Mouse (Mus musculus) neural tube, embryonic 11.5 days (tissue): ENCODE measurements around the gene Zfp692. TPM values are rescaled to one million over a fixed set of nuclear protein-coding genes. Genes with fewer than 3 reads are reported as not detected.
"Not testable (repeated sequence)": the region's sequence is repeated elsewhere in the genome, so short reads cannot be mapped to it uniquely, and the experiment has no call there.

Source experiments
- ATAC-seq: fragments of 200-750 bp; cut with Nextera tagmentation; 2 replicates; pipeline ENCODE4 v1.8.0; 2017; ENCODE audit warnings: moderate number of reproducible peaks, mild to moderate bottlenecking, moderate TSS enrichment, moderate library complexity; ENCODE audit not compliant: insufficient read depth, low FRiP score, low TSS enrichment
- DNase-seq: peaks from one replicate; pipeline ENCODE4 v3.0.0-alpha.2; 2015; ENCODE audit warnings: low spot score
- H3K27ac ChIP-seq: fragments of 300-500 bp; sonication (generic); 2 replicates; pipeline ENCODE4 v1.5.1; 2014; ENCODE audit warnings: low read depth, mild to moderate bottlenecking, low read length
- H3K27me3 ChIP-seq: fragments of 300-500 bp; sonication (generic); 2 replicates; pipeline ENCODE4 v1.6.1; 2014; ENCODE audit warnings: mild to moderate bottlenecking, low read length, mixed read lengths; ENCODE audit not compliant: control insufficient read depth, insufficient read depth
- H3K36me3 ChIP-seq: fragments of 300-500 bp; sonication (generic); 2 replicates; pipeline ENCODE4 v1.6.1; 2014; ENCODE audit warnings: mild to moderate bottlenecking, low read length, moderate library complexity, mixed read lengths; ENCODE audit not compliant: control insufficient read depth, insufficient read depth
- H3K4me1 ChIP-seq: fragments of 300-500 bp; sonication (generic); 2 replicates; pipeline ENCODE4 v1.6.1; 2014; ENCODE audit warnings: low read length, mixed read lengths; ENCODE audit not compliant: control insufficient read depth, insufficient read depth
- H3K4me2 ChIP-seq: fragments of 300-500 bp; sonication (generic); 2 replicates; pipeline ENCODE4 v1.6.1; 2014; ENCODE audit warnings: low read depth, mild to moderate bottlenecking, moderate library complexity
- H3K4me3 ChIP-seq: fragments of 300-500 bp; sonication (generic); 2 replicates; pipeline ENCODE4 v1.5.1; 2014; ENCODE audit warnings: low read depth, low read length
- H3K9ac ChIP-seq: fragments of 300-500 bp; sonication (generic); 2 replicates; pipeline ENCODE4 v1.6.1; 2014; ENCODE audit warnings: mild to moderate bottlenecking, low read length
- H3K9me3 ChIP-seq: fragments of 300-500 bp; sonication (generic); 2 replicates; pipeline ENCODE4 v1.6.1; 2016; ENCODE audit warnings: low read length; ENCODE audit not compliant: control insufficient read depth
- WGBS: fragments of 180-500 bp; shearing (Covaris S2); extraction: QIAGEN DNeasy Blood & Tissue Kit; methylation state at CpG from one replicate; pipeline ENCODE4 v1.1.7; 2014; 5-methylcytosine and 5-hydroxymethylcytosine counted together
- polyA plus RNA-seq: library from polyadenylated mRNA; unstranded; fragments of >200 nt; fragmentation: Nextera tagmentation; extraction: Ambion mirVana; gene quantifications from 2 replicates; pipeline ENCODE4 v1.2.1, GENCODE M21; 2014

Zfp692 gene
- polyA plus RNA-seq, 1 experiment from 2014 or later: 15.0 TPM

- 84% methylated on average over 3 of the region's 3 CpGs for WGBS
- Histone ChIP-seq H3K27me3 (no peaks in the 10 kb centered on the region), H3K27ac (no peak overlapping the region), H3K4me3 (no peak overlapping the region), H3K4me1 (no peaks in the 10 kb centered on the region), H3K9me3 (no peaks in the 10 kb centered on the region), H3K9ac (no peak overlapping the region), H3K4me2 (no peak overlapping the region), H3K36me3 (no peaks in the 10 kb centered on the region)
- no peak for DNase-seq
- no peak for ATAC-seq
Measured at GRCm38 (mm10) chr11:58353709-58354108, 46.8 kb downstream of the Zfp692 start.

- H3K27ac ChIP-seq: no peak overlapping the region
- H3K9me3 ChIP-seq: no peaks in the 10 kb centered on the region
- H3K27me3 ChIP-seq: no peaks in the 10 kb centered on the region
- no peak overlapping the region for H3K9ac ChIP-seq
- no peaks in the 10 kb centered on the region for H3K4me1 ChIP-seq
- no peak overlapping the region for H3K4me3 ChIP-seq
- DNase-seq: no peak
- no peaks in the 10 kb centered on the region for H3K36me3 ChIP-seq
- 75% methylated on average over 10 of the region's 10 CpGs for WGBS
- no peak overlapping the region for H3K4me2 ChIP-seq
- ATAC-seq: no peak
Measured at GRCm38 (mm10) chr11:58354476-58354875, 47.6 kb downstream of the Zfp692 start.

GRCm38 (mm10) chr11:58354927-58355326 is 48.1 kb downstream of the Zfp692 start:
- H3K27me3 ChIP-seq: no peaks in the 10 kb centered on the region
- H3K4me3 ChIP-seq: no peak overlapping the region
- H3K9ac ChIP-seq: no peak overlapping the region
- no peak overlapping the region for H3K27ac ChIP-seq
- H3K36me3 ChIP-seq: no peaks in the 10 kb centered on the region
- ATAC-seq: no peak
- H3K4me1 ChIP-seq: no peaks in the 10 kb centered on the region
- H3K4me2 ChIP-seq: no peak overlapping the region
- no peaks in the 10 kb centered on the region for H3K9me3 ChIP-seq
- 86% methylated on average over 3 of the region's 3 CpGs for WGBS
- DNase-seq: no peak

- 87% methylated on average over 3 of the region's 3 CpGs for WGBS
- H3K27ac ChIP-seq: no peak overlapping the region
Measured at GRCm38 (mm10) chr11:58357042-58357441, 50.2 kb downstream of the Zfp692 start.

GRCm38 (mm10) chr11:58357844-58358534 is 51.1 kb downstream of the Zfp692 start:
- H3K4me2 ChIP-seq: no peak overlapping the region
- H3K4me1 ChIP-seq: no peaks in the 10 kb centered on the region
- no peak overlapping the region for H3K27ac ChIP-seq
- H3K9ac ChIP-seq: no peak overlapping the region
- H3K4me3 ChIP-seq: no peak overlapping the region
- H3K27me3 ChIP-seq: no peaks in the 10 kb centered on the region
- 89% methylated on average over 6 of the region's 6 CpGs for WGBS
- H3K9me3 ChIP-seq: no peaks in the 10 kb centered on the region
- DNase-seq (no peak), ATAC-seq (no peak)
- H3K36me3 ChIP-seq: no peaks in the 10 kb centered on the region

More at GRCm38 (mm10) chr11:58357042-58357441, 50.2 kb downstream of the Zfp692 start:
- Histone ChIP-seq H3K9me3 (no peaks in the 10 kb centered on the region), H3K4me3 (no peak overlapping the region), H3K4me1 (no peaks in the 10 kb centered on the region), H3K27me3 (no peaks in the 10 kb centered on the region), H3K36me3 (no peaks in the 10 kb centered on the region), H3K4me2 (no peak overlapping the region), H3K9ac (no peak overlapping the region)
- ATAC-seq (no peak), DNase-seq (no peak)

- H3K9ac ChIP-seq, H3K4me3 ChIP-seq, H3K4me2 ChIP-seq, H3K4me1 ChIP-seq, H3K27ac ChIP-seq, DNase-seq, H3K36me3 ChIP-seq, H3K9me3 ChIP-seq, ATAC-seq, H3K27me3 ChIP-seq: not testable (repeated sequence)
- no CpG with 5 or more reads among the region's 6 CpGs for WGBS
Measured at GRCm38 (mm10) chr11:58362562-58362961, 55.7 kb downstream of the Zfp692 start.

Other genes with a start within 250 kb of the Zfp692 start
- gene Gm12248, start 213.9 kb upstream of the Zfp692 start, polyA plus RNA-seq: not detected in 2 replicates
- gene Cnot8, start 202.9 kb upstream of the Zfp692 start, polyA plus RNA-seq: 112 and 118 TPM in 2 replicates
- 26.4 and 27.6 TPM in 2 replicates for gene Gemin5, start 138.5 kb upstream of the Zfp692 start, polyA plus RNA-seq
- gene Mrpl22, start 135.4 kb upstream of the Zfp692 start, polyA plus RNA-seq: 123 and 138 TPM in 2 replicates
- gene Igtp, start 107.5 kb upstream of the Zfp692 start, polyA plus RNA-seq: 2.1 and 2.4 TPM in 2 replicates
- gene Irgm2, start 107.5 kb upstream of the Zfp692 start, polyA plus RNA-seq: 0.72 and 1.4 TPM in 2 replicates
- not detected in 2 replicates for gene 4930438A08Rik, start 32.3 kb upstream of the Zfp692 start, polyA plus RNA-seq
- gene Zfp672, start 23.3 kb downstream of the Zfp692 start, polyA plus RNA-seq: 25.5 and 27.7 TPM in 2 replicates
- 37.0 and 41.4 TPM in 2 replicates for gene Sh3bp5l, start 23.7 kb downstream of the Zfp692 start, polyA plus RNA-seq
- gene Lypd8, start 72.0 kb downstream of the Zfp692 start, polyA plus RNA-seq: not detected in 2 replicates
- not detected in 2 replicates for gene 1810065E05Rik, start 114.0 kb downstream of the Zfp692 start, polyA plus RNA-seq
- gene Gm12253, start 125.5 kb downstream of the Zfp692 start, polyA plus RNA-seq: not detected in 2 replicates
- not detected in 2 replicates for gene Lypd9, start 145.9 kb downstream of the Zfp692 start, polyA plus RNA-seq
- gene Olfr30, start 155.2 kb downstream of the Zfp692 start, polyA plus RNA-seq: not detected in 2 replicates
- gene Olfr332, start 185.5 kb downstream of the Zfp692 start, polyA plus RNA-seq: not detected in 2 replicates
- gene Olfr331, start 195.5 kb downstream of the Zfp692 start, polyA plus RNA-seq: not detected in 2 replicates
- not detected in 2 replicates for gene Olfr330, start 227.8 kb downstream of the Zfp692 start, polyA plus RNA-seq
- not detected in 2 replicates for gene Olfr329-ps, start 239.4 kb downstream of the Zfp692 start, polyA plus RNA-seq
- gene Olfr328, start 248.6 kb downstream of the Zfp692 start, polyA plus RNA-seq: not detected in 2 replicates